Mouse (Mus musculus) testis, postnatal 14 days (tissue): ENCODE measurements around the gene Krtap1-4.

Source experiments
- DNase-seq: peaks from one replicate; pipeline ENCODE4 v3.0.0; 2021; ENCODE audit warnings: low spot score

Krtap1-4 gene

DNA sequence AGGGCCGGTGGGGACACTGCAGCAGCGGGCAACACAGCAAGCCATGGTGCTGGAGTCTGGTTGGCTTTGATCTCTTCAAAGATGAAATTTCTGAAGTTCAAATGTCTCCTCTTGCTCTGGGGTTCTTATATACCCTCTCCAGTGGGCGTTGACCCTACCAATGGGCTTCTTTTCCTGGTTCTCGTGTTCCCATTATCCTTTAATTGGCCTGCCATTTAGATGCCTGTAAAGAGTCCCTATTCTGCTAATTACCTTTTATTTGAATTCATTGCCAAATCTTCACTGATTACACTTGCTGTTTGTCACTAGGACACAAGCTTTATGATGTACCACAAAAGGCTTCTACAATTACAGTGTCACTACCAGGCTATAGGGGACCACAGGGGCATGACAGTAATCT, 32.7 kb downstream of the Krtap1-4 start, which contains the start of gene Krtap3-3:
Gene Krtap3-3 (minus strand): TSS at position 101 of the 400 bp plus-strand sequence.
- no peak for DNase-seq

DNA sequence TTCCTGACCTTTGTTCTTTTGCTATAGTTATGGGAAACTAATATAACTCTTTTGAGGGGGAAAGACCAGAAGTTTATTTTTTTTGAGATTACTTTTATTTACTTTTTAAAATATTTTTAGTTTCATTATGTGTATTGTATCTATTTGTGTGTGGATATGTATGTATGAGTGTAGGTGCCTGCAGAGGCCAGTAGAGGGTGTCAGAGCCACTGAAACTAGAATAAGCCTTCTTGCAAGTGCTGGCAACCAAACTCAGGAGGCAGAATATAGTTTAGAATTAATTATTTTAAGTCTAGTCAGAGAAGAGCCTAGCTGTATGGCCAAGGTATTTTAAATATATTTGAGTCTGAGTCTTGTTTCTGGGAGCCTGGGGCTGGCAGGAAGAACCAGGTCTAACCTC, 35.6 kb downstream of the Krtap1-4 start:
- no peak for DNase-seq

- DNase-seq: peak; percentile 66
Observed at GRCm38 (mm10) chr11:99539721-99540120, 43.7 kb downstream of the Krtap1-4 start.
